ENCODE assay signal across 16 mouse cellular contexts in the genomic region with DNA sequence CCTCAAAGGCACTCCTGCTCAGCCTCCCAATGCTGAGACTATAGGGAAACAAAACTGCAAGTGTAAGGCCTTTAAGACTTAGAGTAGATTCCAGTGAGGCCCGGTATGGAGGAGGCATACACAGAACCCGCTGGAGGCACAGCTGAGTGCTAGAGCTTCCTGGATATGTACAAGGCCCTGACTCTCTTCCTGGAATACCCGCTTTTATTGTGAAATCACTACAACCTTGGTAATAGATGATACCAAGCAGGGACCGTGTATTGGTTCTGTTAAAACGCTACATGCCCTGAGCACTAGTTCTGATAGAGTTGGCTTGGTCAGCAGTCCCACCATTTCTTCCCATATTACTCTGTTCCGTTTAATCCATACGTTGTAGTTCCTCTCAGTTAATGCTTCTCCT.
"Had no signal": no experiment of that assay in that cellular context is flagged by ENCODE, and none has a peak within 500 bp of the region (broad histone marks: within the 10 kb centered on the region; RNA-seq: fewer than 3 reads in every experiment).

No protein-coding gene starts in this region.

- DNase-seq: heart, postnatal 10 days; heart, postnatal 14 days; heart, postnatal 36 days; heart, postnatal 4 days; kidney, adult 11 months; kidney, adult 18-20 months; kidney, adult 2 months; kidney, adult 8-10 months; kidney, adult 9 months; kidney, postnatal 10 days; kidney, postnatal 14 days; kidney, postnatal 25 days; kidney, postnatal 36 days; kidney, postnatal 4 days; layer of hippocampus, adult 9-11 months; layer of hippocampus, postnatal 36 days had no signal
